Mouse (Mus musculus): Measurements from ENCODE around the gene Cic.

Gene Cic

DNA sequence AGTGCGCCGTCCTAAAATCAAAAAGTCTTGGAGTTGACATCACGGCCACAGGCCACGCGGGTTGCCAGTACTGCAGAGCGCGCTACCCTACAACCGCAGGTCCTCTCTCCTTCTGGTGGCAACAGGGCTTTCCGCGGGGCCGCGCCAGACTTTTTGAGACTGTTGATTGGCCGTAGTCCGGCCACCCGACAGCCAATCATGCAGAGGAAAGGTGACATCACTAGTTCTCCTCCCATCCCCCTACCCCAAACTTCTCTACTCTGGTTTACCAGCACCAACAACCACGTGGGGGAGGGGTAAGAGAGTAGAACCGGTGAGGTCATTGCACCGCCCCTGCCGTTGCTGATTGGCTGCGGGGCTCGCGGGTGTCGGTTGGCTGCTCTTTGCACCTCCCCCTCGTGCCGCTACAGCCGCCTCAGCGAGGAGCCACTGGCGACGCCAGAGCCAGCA is at the start of gene Cic:
Gene Cic, plus strand, starts transcription at position 404 of the 450 bp plus-strand sequence.
- in situ Hi-C loops (cut with MboI, MseI), result loop anchor here in 1 of 2 experiments (25.0 kb wide), 1 partner anchor 1970 kb away; the partner anchor contains the start of genes Coq8b and Itpkc

- in situ Hi-C loops (cut with MboI, MseI), result no loop called here
Measured at GRCm38 (mm10) chr7:25218705-25219415, 48.6 kb upstream of the Cic start.

- in situ Hi-C loops (cut with MboI, MseI), result no loop called here
Measured at GRCm38 (mm10) chr7:25219416-25219750, 48.1 kb upstream of the Cic start.

DNA sequence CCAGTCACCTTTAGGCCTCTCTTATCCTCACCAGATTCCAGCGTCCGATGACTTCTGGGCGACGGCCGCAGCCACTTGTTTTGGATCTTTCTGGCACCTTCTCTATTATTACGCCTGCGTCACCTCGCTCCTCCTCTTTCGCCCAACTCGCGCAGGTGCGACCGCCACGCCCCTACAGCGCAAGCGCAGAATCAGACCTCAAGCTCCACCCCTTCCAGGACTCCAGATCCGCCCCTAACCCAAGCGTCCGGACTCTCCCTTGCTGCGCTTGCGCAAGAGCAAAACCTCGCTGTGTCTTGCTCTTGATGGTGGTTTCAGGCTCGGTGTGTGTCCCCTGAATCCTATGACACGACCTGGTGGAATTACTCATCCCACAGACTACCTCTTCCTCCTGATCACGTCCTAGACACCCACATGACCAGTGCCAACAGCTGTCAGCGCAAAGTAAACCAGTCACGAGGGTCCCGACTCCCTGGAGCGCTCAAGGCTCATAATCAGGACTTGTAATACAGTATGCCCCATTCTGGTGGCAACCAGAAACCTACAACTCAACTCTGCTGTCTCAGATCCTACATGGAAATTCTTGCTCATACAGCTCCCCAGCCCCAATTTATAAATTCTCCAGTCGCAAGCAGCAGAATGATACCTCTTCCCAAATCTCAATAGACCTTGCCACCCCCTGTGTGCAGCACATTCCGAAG is 47.6 kb upstream of the Cic start:
- in situ Hi-C loops (cut with MboI, MseI), result loop anchor here (10.0 kb wide), 2 partner anchors 55 to 65 kb away; no protein-coding TSS in a partner anchor

GRCm38 (mm10) chr7:25220457-25221101 is 46.9 kb upstream of the Cic start, which contains the start of gene Dedd2:
TSS of gene Dedd2 (minus strand) at chr7:25220615.
- in situ Hi-C loops (cut with MboI, MseI), result loop anchor here (10.0 kb wide), 2 partner anchors 54 to 64 kb away; no protein-coding TSS in a partner anchor

DNA sequence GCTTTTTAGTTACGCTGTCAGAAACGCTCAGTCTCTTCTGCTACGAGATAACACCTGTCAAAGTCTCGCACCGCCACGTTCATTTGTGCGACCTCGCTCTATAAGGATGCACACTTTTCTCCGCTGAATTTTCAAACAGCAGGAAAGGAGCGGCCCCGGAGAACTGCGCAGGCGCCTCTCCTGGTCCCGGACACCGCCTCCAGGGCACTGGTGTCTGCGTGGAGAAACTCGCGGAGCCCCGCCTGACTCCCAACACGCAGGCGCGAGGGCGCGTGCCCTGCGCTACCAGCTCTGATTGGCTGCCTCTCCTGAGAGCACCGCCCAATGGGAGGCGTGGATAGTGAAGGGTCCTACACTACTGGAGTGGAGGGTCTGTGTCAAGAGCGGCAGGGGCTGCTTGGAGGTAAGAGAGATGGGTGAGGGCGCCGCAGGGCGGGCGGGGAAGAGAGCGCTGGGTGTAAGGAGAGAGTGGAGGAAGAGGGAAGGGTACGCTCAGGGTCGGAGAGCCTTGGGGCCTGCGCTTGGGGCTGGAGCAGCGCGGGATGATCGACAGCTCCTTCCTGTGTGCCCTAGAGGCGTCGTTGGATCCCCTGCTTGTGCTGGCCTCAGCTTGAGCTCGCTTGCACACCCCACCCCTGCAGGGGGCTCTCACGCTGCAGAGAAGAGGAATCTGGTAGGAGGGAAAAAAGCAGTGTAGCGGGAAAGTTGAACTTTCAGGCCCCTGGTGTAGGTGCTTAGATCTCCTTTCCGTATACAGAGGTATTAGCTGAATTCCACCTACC is 46.2 kb upstream of the Cic start, which contains the start of gene Zfp526:
Gene Zfp526, plus strand, starts transcription at position 324 of the 782 bp plus-strand sequence.
- in situ Hi-C loops (cut with MboI, MseI), result loop anchor here (10.0 kb wide), 2 partner anchors 54 to 64 kb away; no protein-coding TSS in a partner anchor

- in situ Hi-C loops (cut with MboI, MseI), result loop anchor here (10.0 kb wide), 2 partner anchors 52 to 62 kb away; no protein-coding TSS in a partner anchor
Measured at GRCm38 (mm10) chr7:25222275-25222967, 45.1 kb upstream of the Cic start.

GRCm38 (mm10) chr7:25227523-25228300 is 39.8 kb upstream of the Cic start:
- in situ Hi-C loops (cut with MboI, MseI), result loop anchor here (10.0 kb wide), 2 partner anchors 47 to 57 kb away; no protein-coding TSS in a partner anchor

DNA sequence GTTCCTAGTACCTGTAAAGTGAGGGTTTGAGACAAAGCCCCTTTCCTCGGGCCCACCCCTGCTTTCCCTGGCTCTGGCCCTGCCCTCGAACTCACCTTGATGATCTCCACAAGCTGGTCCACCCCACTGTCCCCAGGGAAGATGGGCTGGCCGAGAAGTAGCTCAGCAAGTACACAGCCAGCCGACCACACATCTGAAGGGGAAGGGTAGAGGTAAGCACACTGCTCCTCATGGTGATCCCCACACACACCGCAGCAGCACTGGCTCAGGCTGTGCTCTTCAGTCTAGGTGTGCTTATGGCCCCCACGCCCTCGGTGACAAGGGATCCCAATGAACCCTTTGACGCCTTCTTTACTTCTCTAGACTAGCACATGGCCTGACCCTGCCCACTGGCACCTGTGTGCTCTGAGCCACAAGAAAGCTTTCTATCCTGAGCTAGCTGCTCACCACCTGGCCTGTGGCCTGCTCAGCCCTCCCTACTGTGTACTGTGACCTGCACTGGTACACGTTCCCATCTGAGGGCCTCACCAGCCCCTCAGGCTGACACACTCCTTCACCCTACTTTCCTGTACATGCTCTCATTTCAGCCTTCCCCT is 36.7 kb upstream of the Cic start:
- in situ Hi-C loops (cut with MboI, MseI), result no loop called here

DNA sequence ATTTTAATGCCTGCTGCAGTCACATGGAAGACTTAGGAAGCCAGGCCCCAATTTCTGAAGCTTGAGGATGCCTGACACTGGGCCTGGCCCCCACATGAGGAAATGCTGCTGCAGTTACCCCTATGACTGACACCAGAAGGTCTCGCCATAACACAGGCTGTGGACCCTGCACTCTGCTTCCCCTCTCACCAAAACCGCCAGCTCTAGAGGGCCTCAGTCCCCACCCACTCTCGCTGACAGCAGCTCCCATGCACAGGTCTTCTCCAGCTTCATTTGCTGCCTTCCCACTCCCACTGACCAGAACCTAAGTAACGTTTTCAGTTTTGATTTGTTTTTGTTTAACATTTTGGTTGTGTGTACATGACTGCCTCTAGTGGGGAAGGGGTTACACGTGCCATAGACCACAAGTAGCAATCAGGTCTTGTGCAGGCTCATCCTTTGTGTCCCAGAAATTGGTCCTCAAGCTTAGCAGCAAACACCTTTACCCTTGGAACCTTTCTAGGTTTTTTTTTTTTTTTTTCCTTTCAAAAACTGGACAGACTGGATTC is 35.3 kb upstream of the Cic start:
- in situ Hi-C loops (cut with MboI, MseI), result no loop called here

- in situ Hi-C loops (cut with MboI, MseI), result no loop called here
Measured at GRCm38 (mm10) chr7:25233061-25233460, 34.4 kb upstream of the Cic start.

DNA sequence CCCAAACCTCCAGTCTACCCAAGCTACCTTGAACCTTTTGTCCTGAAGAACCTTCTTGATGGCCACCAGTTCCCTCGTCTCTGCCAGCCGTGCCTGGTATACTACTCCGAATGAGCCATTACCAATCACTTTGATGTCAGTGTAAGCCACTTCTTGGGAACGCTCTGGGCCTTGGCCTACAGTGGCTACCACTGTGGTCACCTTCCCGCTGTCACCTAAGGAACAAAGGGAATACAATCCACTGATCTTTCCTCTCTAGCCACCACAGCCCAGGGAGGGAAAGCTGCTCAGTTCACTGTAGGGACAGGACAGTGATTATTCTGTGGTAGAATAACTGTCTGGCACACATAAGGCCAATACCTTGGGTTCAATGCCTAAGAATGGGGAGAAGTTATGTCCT is 32.0 kb upstream of the Cic start:
- in situ Hi-C loops (cut with MboI, MseI), result no loop called here

- in situ Hi-C loops (cut with MboI, MseI), result no loop called here
Measured at GRCm38 (mm10) chr7:25237249-25238014, 30.1 kb upstream of the Cic start, which contains the start of gene Gsk3a. TSS of gene Gsk3a (minus strand) at chr7:25237851.

DNA sequence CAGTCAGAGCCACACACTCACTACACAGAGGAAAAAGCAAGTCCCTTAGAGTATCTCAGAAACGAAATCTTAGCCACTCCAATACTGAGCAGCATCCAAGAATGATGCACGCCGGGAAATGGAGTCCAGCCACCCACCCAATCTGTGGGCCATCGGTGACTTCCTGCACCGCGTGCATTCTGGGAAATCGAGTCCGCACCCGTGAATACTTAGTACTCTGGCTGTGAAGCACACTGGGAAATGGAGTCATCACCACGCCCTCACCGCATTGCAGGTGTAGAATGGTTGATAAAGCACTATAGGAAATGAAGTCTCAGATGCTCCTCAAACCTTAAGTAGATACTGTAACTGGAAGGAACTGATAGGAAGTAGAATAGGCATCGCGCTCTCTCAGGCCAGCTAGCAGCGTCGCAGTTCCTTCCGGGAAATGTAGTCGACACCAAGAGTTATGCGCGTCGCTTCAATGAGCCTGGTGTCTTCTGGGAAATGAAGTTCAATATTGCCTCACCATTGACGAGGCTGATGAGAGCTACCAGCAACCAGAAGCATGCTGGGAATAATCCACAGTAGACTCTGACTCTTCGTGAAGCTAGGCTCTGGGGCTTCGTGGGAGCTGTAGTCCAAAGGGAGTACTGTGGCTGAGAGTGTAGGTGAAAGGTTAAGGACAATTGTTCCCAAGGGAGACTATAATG is 29.3 kb upstream of the Cic start:
- in situ Hi-C loops (cut with MboI, MseI), result no loop called here

DNA sequence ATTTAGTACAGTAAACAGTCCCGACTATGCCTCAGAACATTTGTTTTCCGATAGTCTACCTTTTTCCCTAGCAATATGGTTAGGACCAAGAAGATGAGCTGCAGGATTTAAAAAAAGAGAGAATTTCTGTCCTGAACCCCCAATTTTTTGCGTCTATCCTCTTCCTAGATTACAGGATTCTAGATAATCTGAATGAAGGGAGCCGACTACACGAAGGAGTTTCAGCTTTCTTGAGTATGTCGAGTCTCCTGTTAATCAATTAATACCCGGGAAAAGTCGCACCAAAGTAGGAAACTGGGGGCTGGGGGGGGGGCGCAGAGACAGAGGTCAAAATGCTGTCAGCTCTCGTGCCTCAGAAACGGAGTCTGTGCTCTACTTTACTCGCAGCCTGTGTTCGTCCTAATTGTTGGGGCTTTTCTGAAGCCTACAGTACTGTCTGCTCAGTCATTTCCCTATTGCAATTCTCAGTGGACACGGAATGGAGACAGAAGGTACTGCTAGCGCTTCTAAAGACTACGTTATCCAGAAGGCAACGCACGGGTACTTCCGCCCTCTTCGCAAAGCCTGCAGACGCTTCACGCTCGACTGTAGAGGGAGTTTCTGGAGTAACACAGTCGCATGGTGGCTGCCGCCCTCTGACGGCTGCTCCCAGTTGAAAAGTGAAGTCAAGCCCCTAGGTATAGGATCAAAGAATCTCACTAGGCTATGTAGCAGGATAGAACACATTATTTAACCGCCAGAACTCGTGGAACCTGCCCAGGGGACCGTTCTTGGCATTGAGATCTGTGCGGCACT is 28.5 kb upstream of the Cic start:
- in situ Hi-C loops (cut with MboI, MseI), result no loop called here

- in situ Hi-C loops (cut with MboI, MseI), result no loop called here
Measured at GRCm38 (mm10) chr7:25240631-25241030, 26.9 kb upstream of the Cic start.

GRCm38 (mm10) chr7:25241062-25241461 is 26.4 kb upstream of the Cic start:
- in situ Hi-C loops (cut with MboI, MseI), result no loop called here

Data from T-helper 17 cell (primary cell).